Mouse (Mus musculus) midbrain, postnatal 0 days (tissue): ENCODE measurements around the gene Tkfc. TPM values are rescaled to one million over a fixed set of nuclear protein-coding genes. Genes with fewer than 3 reads are reported as not detected.

Source experiments
- ATAC-seq: fragments of 200-750 bp; cut with Nextera tagmentation; 2 replicates; pipeline ENCODE4 v1.8.0; 2017; ENCODE audit warnings: moderate number of reproducible peaks, mild to moderate bottlenecking, moderate TSS enrichment, moderate library complexity; ENCODE audit not compliant: low FRiP score
- DNase-seq: peaks from one replicate; pipeline ENCODE4 v3.0.0-alpha.2; 2015; ENCODE audit warnings: low spot score
- H3K27ac ChIP-seq: fragments of 300-500 bp; sonication (generic); 2 replicates; pipeline ENCODE4 v1.5.1; 2014; ENCODE audit warnings: low read depth, mild to moderate bottlenecking, low read length, mixed read lengths
- H3K27me3 ChIP-seq: fragments of 300-500 bp; sonication (generic); 2 replicates; pipeline ENCODE4 v1.6.1; 2014; ENCODE audit warnings: low read length, control low read depth, mixed read lengths; ENCODE audit not compliant: insufficient read depth
- H3K36me3 ChIP-seq: fragments of 300-500 bp; sonication (generic); 2 replicates; pipeline ENCODE4 v1.6.1; 2014; ENCODE audit warnings: low read length, control low read depth, mixed read lengths; ENCODE audit not compliant: insufficient read depth
- H3K4me1 ChIP-seq: fragments of 300-500 bp; sonication (generic); 2 replicates; pipeline ENCODE4 v1.6.1; 2014; ENCODE audit warnings: mild to moderate bottlenecking, control low read depth, antibody characterized with exemption, low read length, mixed read lengths; ENCODE audit not compliant: insufficient read depth
- H3K4me2 ChIP-seq: fragments of 300-500 bp; sonication (generic); 2 replicates; pipeline ENCODE4 v1.6.1; 2014; ENCODE audit warnings: low read depth, mild to moderate bottlenecking, low read length, mixed read lengths; ENCODE audit not compliant: poor library complexity, severe bottlenecking
- H3K4me3 ChIP-seq: fragments of 300-500 bp; sonication (generic); 2 replicates; pipeline ENCODE4 v1.5.1; 2014; ENCODE audit warnings: low read depth, mild to moderate bottlenecking, low read length, moderate library complexity
- H3K9ac ChIP-seq: fragments of 300-500 bp; sonication (generic); replicated peaks from 2 replicates; pipeline ENCODE4 v1.6.1; 2014; ENCODE audit warnings: mild to moderate bottlenecking, low read length, moderate library complexity, mixed read lengths; ENCODE audit not compliant: poor library complexity, severe bottlenecking
- H3K9me3 ChIP-seq: fragments of 300-500 bp; sonication (generic); 2 replicates; pipeline ENCODE4 v1.6.1; 2016; ENCODE audit warnings: low read length, control low read depth
- CTCF ChIP-seq: IDR thresholded peaks from 2 replicates; pipeline ENCODE4 v1.5.1; 2016; ENCODE audit warnings: antibody characterized with exemption, mild to moderate bottlenecking
- WGBS: fragments of 180-500 bp; shearing (Covaris S2); extraction: QIAGEN DNeasy Blood & Tissue Kit; methylation state at CpG from one replicate; pipeline ENCODE4 v1.1.7; 2014; 5-methylcytosine and 5-hydroxymethylcytosine counted together
- polyA plus RNA-seq: library from polyadenylated mRNA; unstranded; fragments of >200 nt; fragmentation: Nextera tagmentation; extraction: Ambion mirVana; gene quantifications from 2 replicates; pipeline ENCODE4 v1.2.1, GENCODE M21; 2015
- total RNA-seq: library from RNA; depleted of rRNA; stranded (reverse); fragments of >200 nt; gene quantifications from 2 replicates; pipeline ENCODE4 v1.2.3, GENCODE M21; 2014

Gene Tkfc
- total and polyA plus RNA-seq, 2 experiments from 2014 or later: 11.1 to 19.5 TPM

- ATAC-seq (no peak), DNase-seq (no peak)
- no peaks in the 10 kb centered on the region for H3K4me1 ChIP-seq
- TF ChIP-seq CTCF: no peak
- peaks cover 7% of the 10 kb centered on the region; the same call in 1 of the 2 replicates for H3K36me3 ChIP-seq
- H3K4me3 ChIP-seq: no peak overlapping the region
- H3K9ac ChIP-seq: no peak overlapping the region
- no peaks in the 10 kb centered on the region for H3K27me3 ChIP-seq
- no peak overlapping the region for H3K27ac ChIP-seq
- 87% methylated on average over 6 of the region's 6 CpGs for WGBS
- H3K9me3 ChIP-seq: no peaks in the 10 kb centered on the region
- no peak overlapping the region for H3K4me2 ChIP-seq
Observed at GRCm38 (mm10) chr19:10581984-10582383, 23.5 kb downstream of the Tkfc start.

- ATAC-seq: no peak
- no peak for DNase-seq
- Histone ChIP-seq H3K4me2 (no peak overlapping the region), H3K4me1 (no peaks in the 10 kb centered on the region), H3K27ac (no peak overlapping the region), H3K9me3 (no peaks in the 10 kb centered on the region), H3K36me3 (peaks cover 7% of the 10 kb centered on the region; the same call in 1 of the 2 replicates), H3K4me3 (no peak overlapping the region), H3K27me3 (no peaks in the 10 kb centered on the region), H3K9ac (no peak overlapping the region)
- 87% methylated on average over 3 of the region's 3 CpGs for WGBS
- TF ChIP-seq CTCF: no peak
Observed at GRCm38 (mm10) chr19:10580761-10581160, 24.7 kb downstream of the Tkfc start.

GRCm38 (mm10) chr19:10580102-10580501 is 25.4 kb downstream of the Tkfc start:
- Histone ChIP-seq H3K27me3 (no peaks in the 10 kb centered on the region), H3K4me3 (no peak overlapping the region), H3K36me3 (peaks cover 10% of the 10 kb centered on the region; the same call in 1 of the 2 replicates), H3K9ac (no peak overlapping the region), H3K4me1 (no peaks in the 10 kb centered on the region), H3K9me3 (no peaks in the 10 kb centered on the region), H3K27ac (no peak overlapping the region), H3K4me2 (no peak overlapping the region)
- ATAC-seq (no peak), DNase-seq (no peak)
- TF ChIP-seq CTCF: no peak
- 87% methylated on average over 3 of the region's 3 CpGs for WGBS

GRCm38 (mm10) chr19:10576690-10577561 is 28.5 kb downstream of the Tkfc start, which contains the start of the genes Cyb561a3 and Tmem138:
Gene Cyb561a3, plus strand, starts transcription at chr19:10577172.
Gene Tmem138, minus strand, starts transcription at chr19:10577362.
- under 1% methylated on average over 44 of the region's 44 CpGs for WGBS
- peak; percentile 80 for TF ChIP-seq CTCF
- peak within 1 kb of the TSS; percentile 65 for H3K9ac ChIP-seq
- H3K36me3 ChIP-seq: peaks cover 30% of the 10 kb centered on the region
- no peaks in the 10 kb centered on the region for H3K27me3 ChIP-seq
- peak within 1 kb of the TSS; percentile 92 for H3K27ac ChIP-seq
- H3K9me3 ChIP-seq: no peaks in the 10 kb centered on the region
- peak within 1 kb of the TSS; percentile 53 for H3K4me3 ChIP-seq
- H3K4me2 ChIP-seq: peak within 1 kb of the TSS; percentile 77
- ATAC-seq (peak; percentile 94), DNase-seq (peak; percentile 97)
- H3K4me1 ChIP-seq: no peaks in the 10 kb centered on the region

GRCm38 (mm10) chr19:10569627-10570026 is 35.8 kb downstream of the Tkfc start:
- Histone ChIP-seq H3K36me3 (peaks cover 43% of the 10 kb centered on the region), H3K27ac (no peak overlapping the region), H3K9ac (no peak overlapping the region), H3K4me2 (no peak overlapping the region), H3K27me3 (no peaks in the 10 kb centered on the region), H3K9me3 (no peaks in the 10 kb centered on the region), H3K4me1 (no peaks in the 10 kb centered on the region), H3K4me3 (no peak overlapping the region)
- no peak for DNase-seq
- ATAC-seq: no peak
- 96% methylated on average over 6 of the region's 6 CpGs for WGBS
- no peak for TF ChIP-seq CTCF

- ATAC-seq: no peak
- Histone ChIP-seq H3K4me3 (no peak overlapping the region), H3K27me3 (no peaks in the 10 kb centered on the region), H3K4me1 (no peaks in the 10 kb centered on the region), H3K9me3 (no peaks in the 10 kb centered on the region), H3K9ac (no peak overlapping the region), H3K27ac (no peak overlapping the region), H3K4me2 (no peak overlapping the region), H3K36me3 (peaks cover 10% of the 10 kb centered on the region; the same call in 1 of the 2 replicates)
- DNase-seq: no peak
- TF ChIP-seq CTCF: no peak
- WGBS: 79% methylated on average over 4 of the region's 4 CpGs
Observed at GRCm38 (mm10) chr19:10565217-10565616, 40.2 kb downstream of the Tkfc start.
